Mouse (Mus musculus): Measurements from ENCODE around the gene Sdc4.
A peak's percentile ranks its signal among the peaks of the same experiment; 100 is the strongest.

The Sdc4 gene

GRCm38 (mm10) chr2:164443460-164444000 is at the start of gene Sdc4:
Gene Sdc4, minus strand, starts transcription at chr2:164443887.
- Histone ChIP-seq H3K36me3 (ENCODE audit: insufficient read depth, low read length) (peaks cover 5% of the 10 kb centered on the region; the same call in 1 of the 2 replicates), H3K27me3 (ENCODE audit: insufficient read depth, low read length) (peaks cover 49% of the 10 kb centered on the region), H3K4me3 (replicated peaks; ENCODE audit: low read length) (peak within 1 kb of the TSS; percentile 92), H3K4me1 (replicated peaks; ENCODE audit: low read depth, low read length) (peaks cover 67% of the 10 kb centered on the region), H3K9me3 (ENCODE audit: low read length) (no peaks in the 10 kb centered on the region)
- TF ChIP-seq CTCF (conservative IDR thresholded peaks at IDR 0.05; ENCODE audit: low read length) (no peak), NANOG (IDR thresholded peaks at IDR 0.05; ENCODE audit: borderline replicate concordance, low read length) (no peak), POU5F1 (IDR thresholded peaks at IDR 0.05; ENCODE audit: borderline replicate concordance, low read length) (no peak)

- TF ChIP-seq NANOG (IDR thresholded peaks at IDR 0.05; ENCODE audit: borderline replicate concordance, low read length) (no peak), POU5F1 (IDR thresholded peaks at IDR 0.05; ENCODE audit: borderline replicate concordance, low read length) (no peak), CTCF (conservative IDR thresholded peaks at IDR 0.05; ENCODE audit: low read length) (no peak)
- peaks cover 16% of the 10 kb centered on the region for H3K4me1 ChIP-seq (replicated peaks; ENCODE audit: low read depth, low read length)
- H3K27me3 ChIP-seq (ENCODE audit: insufficient read depth, low read length): peaks cover 67% of the 10 kb centered on the region
- no peak overlapping the region for H3K4me3 ChIP-seq (replicated peaks; ENCODE audit: low read length)
- H3K9me3 ChIP-seq (ENCODE audit: low read length): no peaks in the 10 kb centered on the region
- H3K36me3 ChIP-seq (ENCODE audit: insufficient read depth, low read length): no peaks in the 10 kb centered on the region
Measured at GRCm38 (mm10) chr2:164487812-164488211, 44.1 kb upstream of the Sdc4 start.

GRCm38 (mm10) chr2:164487115-164487527 is 43.4 kb upstream of the Sdc4 start:
- H3K4me1 ChIP-seq (replicated peaks; ENCODE audit: low read depth, low read length): peaks cover 16% of the 10 kb centered on the region
- TF ChIP-seq POU5F1 (IDR thresholded peaks at IDR 0.05; ENCODE audit: borderline replicate concordance, low read length) (no peak), NANOG (IDR thresholded peaks at IDR 0.05; ENCODE audit: borderline replicate concordance, low read length) (no peak), CTCF (conservative IDR thresholded peaks at IDR 0.05; ENCODE audit: low read length) (no peak)

GRCm38 (mm10) chr2:164486258-164487114 is 42.8 kb upstream of the Sdc4 start:
- Histone ChIP-seq H3K9me3 (ENCODE audit: low read length) (no peaks in the 10 kb centered on the region), H3K27me3 (ENCODE audit: insufficient read depth, low read length) (peaks cover 66% of the 10 kb centered on the region)
- TF ChIP-seq NANOG (IDR thresholded peaks at IDR 0.05; ENCODE audit: borderline replicate concordance, low read length) (no peak), CTCF (conservative IDR thresholded peaks at IDR 0.05; ENCODE audit: low read length) (no peak)

More at GRCm38 (mm10) chr2:164487115-164487527, 43.4 kb upstream of the Sdc4 start:
- Histone ChIP-seq H3K27me3 (ENCODE audit: insufficient read depth, low read length) (peaks cover 67% of the 10 kb centered on the region), H3K4me3 (replicated peaks; ENCODE audit: low read length) (peak overlapping the region; percentile 86), H3K36me3 (ENCODE audit: insufficient read depth, low read length) (no peaks in the 10 kb centered on the region), H3K9me3 (ENCODE audit: low read length) (no peaks in the 10 kb centered on the region)

GRCm38 (mm10) chr2:164485681-164486257 is 42.1 kb upstream of the Sdc4 start, which contains the start of gene Dbndd2:
Gene Dbndd2, plus strand, starts transcription at chr2:164486106.
- peak within 1 kb of the TSS; percentile 86 for H3K4me3 ChIP-seq (replicated peaks; ENCODE audit: low read length)
- peaks cover 60% of the 10 kb centered on the region for H3K27me3 ChIP-seq (ENCODE audit: insufficient read depth, low read length)
- H3K9me3 ChIP-seq (ENCODE audit: low read length): no peaks in the 10 kb centered on the region
- H3K36me3 ChIP-seq (ENCODE audit: insufficient read depth, low read length): no peaks in the 10 kb centered on the region
- peaks cover 16% of the 10 kb centered on the region for H3K4me1 ChIP-seq (replicated peaks; ENCODE audit: low read depth, low read length)
- no peak for TF ChIP-seq NANOG (IDR thresholded peaks at IDR 0.05; ENCODE audit: borderline replicate concordance, low read length)
- TF ChIP-seq CTCF (conservative IDR thresholded peaks at IDR 0.05; ENCODE audit: low read length): no peak
- no peak for TF ChIP-seq POU5F1 (IDR thresholded peaks at IDR 0.05; ENCODE audit: borderline replicate concordance, low read length)

More at GRCm38 (mm10) chr2:164486258-164487114, 42.8 kb upstream of the Sdc4 start:
- peaks cover 16% of the 10 kb centered on the region for H3K4me1 ChIP-seq (replicated peaks; ENCODE audit: low read depth, low read length)
- H3K36me3 ChIP-seq (ENCODE audit: insufficient read depth, low read length): no peaks in the 10 kb centered on the region
- peak overlapping the region; percentile 86 for H3K4me3 ChIP-seq (replicated peaks; ENCODE audit: low read length)

GRCm38 (mm10) chr2:164473624-164474023 is 29.9 kb upstream of the Sdc4 start, which contains the start of gene Trp53tg5:
Gene Trp53tg5, minus strand, starts transcription at chr2:164473724.
- Histone ChIP-seq H3K36me3 (ENCODE audit: insufficient read depth, low read length) (peaks cover 15% of the 10 kb centered on the region), H3K4me3 (replicated peaks; ENCODE audit: low read length) (no peak within 1 kb of the TSS), H3K9me3 (ENCODE audit: low read length) (no peaks in the 10 kb centered on the region), H3K27me3 (ENCODE audit: insufficient read depth, low read length) (no peaks in the 10 kb centered on the region; the same call in 1 of the 2 replicates), H3K4me1 (replicated peaks; ENCODE audit: low read depth, low read length) (peaks cover 9% of the 10 kb centered on the region)
- TF ChIP-seq CTCF (conservative IDR thresholded peaks at IDR 0.05; ENCODE audit: low read length) (no peak), NANOG (IDR thresholded peaks at IDR 0.05; ENCODE audit: borderline replicate concordance, low read length) (no peak), POU5F1 (IDR thresholded peaks at IDR 0.05; ENCODE audit: borderline replicate concordance, low read length) (no peak)

GRCm38 (mm10) chr2:164470254-164470653 is 26.6 kb upstream of the Sdc4 start:
- H3K4me3 ChIP-seq (replicated peaks; ENCODE audit: low read length): no peak overlapping the region
- H3K27me3 ChIP-seq (ENCODE audit: insufficient read depth, low read length): no peaks in the 10 kb centered on the region; the same call in 1 of the 2 replicates
- no peaks in the 10 kb centered on the region for H3K9me3 ChIP-seq (ENCODE audit: low read length)
- H3K36me3 ChIP-seq (ENCODE audit: insufficient read depth, low read length): peaks cover 27% of the 10 kb centered on the region
- H3K4me1 ChIP-seq (replicated peaks; ENCODE audit: low read depth, low read length): peaks cover 19% of the 10 kb centered on the region
- TF ChIP-seq POU5F1 (IDR thresholded peaks at IDR 0.05; ENCODE audit: borderline replicate concordance, low read length): no peak
- TF ChIP-seq NANOG (IDR thresholded peaks at IDR 0.05; ENCODE audit: borderline replicate concordance, low read length): no peak
- TF ChIP-seq CTCF (conservative IDR thresholded peaks at IDR 0.05; ENCODE audit: low read length): peak; percentile 72

- TF ChIP-seq POU5F1 (IDR thresholded peaks at IDR 0.05; ENCODE audit: borderline replicate concordance, low read length): no peak
- TF ChIP-seq NANOG (IDR thresholded peaks at IDR 0.05; ENCODE audit: borderline replicate concordance, low read length): no peak
- TF ChIP-seq CTCF (conservative IDR thresholded peaks at IDR 0.05; ENCODE audit: low read length): no peak
- H3K4me3 ChIP-seq (replicated peaks; ENCODE audit: low read length): no peak overlapping the region
- H3K36me3 ChIP-seq (ENCODE audit: insufficient read depth, low read length): peaks cover 45% of the 10 kb centered on the region
- peaks cover 33% of the 10 kb centered on the region for H3K4me1 ChIP-seq (replicated peaks; ENCODE audit: low read depth, low read length)
- H3K27me3 ChIP-seq (ENCODE audit: insufficient read depth, low read length): no peaks in the 10 kb centered on the region
- no peaks in the 10 kb centered on the region for H3K9me3 ChIP-seq (ENCODE audit: low read length)
Measured at GRCm38 (mm10) chr2:164466787-164467186, 23.1 kb upstream of the Sdc4 start.
